Mouse (Mus musculus) kidney, adult 18-20 months (tissue): ENCODE measurements around the gene Slc5a2.

ENCODE experiments used
- DNase-seq: peaks from one replicate; pipeline ENCODE4 v3.0.0; 2021

Slc5a2 gene

GRCm38 (mm10) chr7:128304198-128304597, 38.7 kb downstream of the Slc5a2 start:
- no peak for DNase-seq

GRCm38 (mm10) chr7:128304907-128305306, 39.5 kb downstream of the Slc5a2 start:
- DNase-seq = peak; percentile 23

- no peak for DNase-seq
Measured at GRCm38 (mm10) chr7:128307851-128308250, 42.4 kb downstream of the Slc5a2 start.

GRCm38 (mm10) chr7:128309216-128309615, 43.8 kb downstream of the Slc5a2 start:
- no peak for DNase-seq

- no peak for DNase-seq
Measured at GRCm38 (mm10) chr7:128309776-128310175, 44.3 kb downstream of the Slc5a2 start.

- no peak for DNase-seq
Measured at GRCm38 (mm10) chr7:128310229-128310688, 44.8 kb downstream of the Slc5a2 start.

GRCm38 (mm10) chr7:128311263-128311662, 45.8 kb downstream of the Slc5a2 start:
- DNase-seq = no peak

GRCm38 (mm10) chr7:128311811-128312210, 46.4 kb downstream of the Slc5a2 start:
- no peak for DNase-seq

- no peak for DNase-seq
Measured at GRCm38 (mm10) chr7:128312375-128313059, 47.1 kb downstream of the Slc5a2 start.

- no peak for DNase-seq
Measured at GRCm38 (mm10) chr7:128313601-128314000, 48.1 kb downstream of the Slc5a2 start.

GRCm38 (mm10) chr7:128314491-128314890, 49.0 kb downstream of the Slc5a2 start:
- DNase-seq = no peak

GRCm38 (mm10) chr7:128317011-128317410, 51.6 kb downstream of the Slc5a2 start:
- DNase-seq = no peak

- DNase-seq = no peak
Measured at GRCm38 (mm10) chr7:128319140-128319539, 53.7 kb downstream of the Slc5a2 start.

GRCm38 (mm10) chr7:128320219-128320816, 54.9 kb downstream of the Slc5a2 start:
- no peak for DNase-seq

- no peak for DNase-seq
Measured at GRCm38 (mm10) chr7:128321260-128321659, 55.8 kb downstream of the Slc5a2 start.
